Mouse (Mus musculus) cortical plate, adult 2 months (tissue): ENCODE results near the gene Dclk1.

ENCODE experiments used
- CTCF ChIP-seq: fragments of 200-500 bp; IDR thresholded peaks from 2 replicates; pipeline ENCODE4 v1.5.1; 2011; ENCODE audit warnings: mild to moderate bottlenecking, control low read depth, low read length; ENCODE audit not compliant: insufficient read depth; ENCODE audit errors: extremely low read depth
- POLR2A ChIP-seq: fragments of 200-500 bp; IDR thresholded peaks from 2 replicates; pipeline ENCODE4 v1.6.1; 2011; ENCODE audit warnings: mild to moderate bottlenecking, low read length, control low read depth; ENCODE audit not compliant: insufficient read depth; ENCODE audit errors: extremely low read depth

- TF ChIP-seq CTCF (no peak), POLR2A (no peak)
Measured at GRCm38 (mm10) chr3:55531204-55532044, 289.3 kb downstream of the Dclk1 start.
